Mouse (Mus musculus): ENCODE measurements around the gene 1110012L19Rik.
"Not testable (repeated sequence)": the region's sequence is repeated elsewhere in the genome, so short reads cannot be mapped to it uniquely, and the experiment has no call there.

The 1110012L19Rik gene

DNA sequence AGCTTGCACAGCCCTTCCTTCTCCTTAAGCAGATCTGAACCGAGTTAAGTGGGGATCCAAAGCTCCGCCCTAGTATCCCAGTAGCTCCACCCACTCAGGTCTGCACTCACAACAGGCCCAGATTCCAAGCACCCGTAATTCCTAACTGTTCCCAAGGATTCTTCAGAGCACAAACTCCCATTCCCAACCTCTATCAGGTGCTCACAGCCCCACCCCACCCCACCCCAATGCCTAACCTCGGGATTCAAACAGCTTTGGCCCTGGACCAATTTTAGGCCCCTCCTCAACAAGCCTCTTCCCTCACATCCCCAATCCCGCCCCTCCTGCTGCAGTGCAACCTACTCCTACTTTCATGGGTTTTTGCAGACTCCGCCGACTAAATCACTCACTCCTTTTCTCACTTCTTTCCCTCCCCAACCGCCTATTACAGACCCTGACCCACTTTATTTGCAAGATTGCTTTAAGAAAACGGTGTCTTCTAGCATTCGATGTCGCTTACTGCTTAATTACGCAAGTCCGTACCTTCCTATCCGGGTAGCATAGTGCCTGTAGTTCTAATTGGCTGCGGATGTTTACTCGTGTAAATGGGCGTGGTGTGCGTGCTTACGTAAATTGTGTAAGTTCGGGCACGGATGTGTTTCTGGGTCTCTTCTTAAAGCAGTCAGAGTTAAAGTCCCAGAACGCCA is at the start of gene 1110012L19Rik:
Gene 1110012L19Rik (plus strand): TSS at position 602 of the 686 bp plus-strand sequence.
- peak; percentile 29 to 59 for DNase-seq (ENCODE audit: low spot score in 2 of 2)

GRCm38 (mm10) chrX:70362985-70363384 is 22.7 kb upstream of the 1110012L19Rik start:
- peak in 1 of 2 experiments; percentile 5 for DNase-seq (ENCODE audit: low spot score in 2 of 2)

- DNase-seq (ENCODE audit: low spot score in 2 of 2), result peak in 1 of 2 experiments; percentile 8
Measured at GRCm38 (mm10) chrX:70363446-70363845, 22.2 kb upstream of the 1110012L19Rik start.

- no peak for DNase-seq (ENCODE audit: low spot score in 2 of 2)
Measured at GRCm38 (mm10) chrX:70364202-70364601, 21.5 kb upstream of the 1110012L19Rik start.

DNA sequence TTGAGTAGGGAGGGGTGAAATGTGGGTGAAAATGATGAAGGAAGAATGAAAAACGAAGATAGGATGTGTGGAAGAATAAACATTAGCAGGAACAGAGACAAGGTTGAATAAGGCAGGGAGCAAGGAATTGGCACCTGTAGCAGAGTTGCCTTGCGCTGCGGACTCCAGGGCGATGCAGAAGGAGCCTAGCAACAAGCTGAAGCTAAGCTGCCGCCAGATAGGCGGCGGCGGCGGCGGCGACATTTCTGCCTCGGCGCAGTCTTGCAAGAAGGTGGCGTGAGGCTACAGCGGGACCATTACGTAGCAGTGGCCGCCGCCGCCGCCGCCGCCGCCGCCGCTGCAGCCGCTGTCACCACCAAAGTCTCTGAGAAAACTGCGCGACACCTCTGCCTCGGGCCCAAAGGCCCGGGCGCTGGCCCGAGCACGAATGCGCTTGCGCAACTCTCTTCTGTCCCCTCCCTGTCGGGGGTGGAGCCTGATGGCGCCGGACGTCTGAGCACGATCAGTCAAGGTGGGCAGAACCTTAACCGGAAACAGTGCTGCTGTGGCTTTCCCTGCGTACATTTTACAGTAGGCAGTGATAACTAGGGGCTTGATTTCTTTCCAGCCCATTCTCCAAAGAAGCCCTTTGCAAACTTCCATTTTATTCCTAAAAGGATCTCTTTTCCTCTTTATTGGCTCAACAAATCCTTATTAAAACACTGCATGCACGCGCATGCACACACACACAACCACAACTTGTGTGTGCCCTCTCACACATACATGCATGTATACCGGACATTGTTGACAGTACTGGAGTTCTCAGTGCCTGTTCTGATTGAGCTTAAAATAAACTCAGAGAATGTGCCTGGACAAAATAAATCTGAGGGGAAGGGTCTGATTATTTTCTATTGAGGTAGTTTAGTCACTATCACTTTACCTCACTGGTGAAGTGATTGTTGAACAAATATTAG is 20.7 kb upstream of the 1110012L19Rik start, which contains the start of gene Ids:
Gene Ids (minus strand): TSS at position 424 of the 953 bp plus-strand sequence.
- DNase-seq (ENCODE audit: low spot score in 2 of 2), result peak; percentile 50 to 65

- not testable (repeated sequence) for DNase-seq (ENCODE audit: low spot score in 2 of 2)
Measured at GRCm38 (mm10) chrX:70369758-70370157, 15.9 kb upstream of the 1110012L19Rik start.

- DNase-seq (ENCODE audit: low spot score in 2 of 2), result not testable (repeated sequence)
Measured at GRCm38 (mm10) chrX:70374469-70375110, 11.1 kb upstream of the 1110012L19Rik start.

DNA sequence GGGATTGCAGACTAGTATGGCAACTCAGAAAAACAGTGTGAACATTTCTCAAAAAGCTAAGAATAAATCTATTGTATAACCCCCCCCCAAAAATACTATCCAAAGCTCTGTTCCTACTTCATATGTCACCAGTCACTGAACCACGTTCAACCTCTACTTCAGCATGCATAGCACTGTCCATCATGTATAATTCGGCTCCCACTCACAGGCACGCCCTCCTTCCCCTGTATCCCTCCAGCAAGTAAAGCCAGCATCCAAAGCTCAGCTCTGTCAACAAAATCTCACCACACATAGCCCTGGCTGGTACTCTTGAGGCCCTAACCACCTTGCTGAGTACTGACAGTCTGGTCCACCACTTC is 781 bp upstream of the 1110012L19Rik start:
- DNase-seq (ENCODE audit: low spot score in 2 of 2), result no peak

GRCm38 (mm10) chrX:70385962-70386351 is 280 bp downstream of the 1110012L19Rik start:
- peak in 1 of 2 experiments; percentile 2 for DNase-seq (ENCODE audit: low spot score in 2 of 2)

GRCm38 (mm10) chrX:70392636-70393035 is 7.0 kb downstream of the 1110012L19Rik start:
- not testable (repeated sequence) for DNase-seq (ENCODE audit: low spot score in 2 of 2)

DNA sequence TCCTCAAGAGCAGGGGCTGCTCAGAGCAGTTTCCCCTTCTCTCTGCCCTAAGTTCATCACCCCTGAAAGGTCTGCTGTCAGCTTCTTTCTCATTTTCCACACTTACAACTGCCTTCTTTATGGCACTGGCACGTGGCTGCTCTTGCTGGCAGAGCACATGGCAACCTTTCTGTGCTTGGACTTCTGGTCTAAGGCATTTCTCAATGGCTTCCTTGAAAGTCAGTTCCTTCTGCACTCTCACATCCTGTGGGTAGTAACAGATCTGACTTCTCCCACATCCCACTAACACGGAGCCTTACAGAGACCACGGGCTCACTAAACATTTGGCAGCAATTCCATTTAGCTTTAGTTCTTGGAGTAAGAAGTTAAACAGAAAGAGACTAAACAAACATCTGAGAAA is 39.8 kb downstream of the 1110012L19Rik start:
- DNase-seq (ENCODE audit: low spot score in 2 of 2), result not testable (repeated sequence)

All from frontal cortex, postnatal 25 days (tissue).